Mouse (Mus musculus): ENCODE measurements around the gene Krtap5-4.
"Not testable (repeated sequence)": the region's sequence is repeated elsewhere in the genome, so short reads cannot be mapped to it uniquely, and the experiment has no call there.

Krtap5-4 gene

DNA sequence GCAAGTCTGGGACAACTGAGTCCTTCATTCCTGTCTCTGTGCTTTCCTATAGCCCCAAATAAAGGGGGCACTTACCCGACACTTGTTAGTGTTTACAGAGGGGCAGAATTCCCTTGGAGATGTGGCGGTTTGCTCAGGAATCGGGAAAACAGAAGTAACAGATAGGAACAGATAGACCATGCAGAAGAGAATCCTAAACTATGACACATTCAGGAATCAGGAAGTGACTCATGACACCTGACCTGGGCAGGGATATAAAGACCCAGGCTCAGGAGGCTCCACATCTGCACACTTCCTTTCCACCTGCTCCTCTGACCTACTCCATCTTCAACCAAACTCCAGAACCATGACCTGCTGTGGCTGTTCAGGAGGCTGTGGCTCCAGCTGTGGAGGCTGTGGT lies at the start of gene Krtap5-4:
Gene Krtap5-4 (plus strand): TSS at position 301 of the 400 bp plus-strand sequence.
- DNase-seq (ENCODE audit: low spot score) = no peak

DNA sequence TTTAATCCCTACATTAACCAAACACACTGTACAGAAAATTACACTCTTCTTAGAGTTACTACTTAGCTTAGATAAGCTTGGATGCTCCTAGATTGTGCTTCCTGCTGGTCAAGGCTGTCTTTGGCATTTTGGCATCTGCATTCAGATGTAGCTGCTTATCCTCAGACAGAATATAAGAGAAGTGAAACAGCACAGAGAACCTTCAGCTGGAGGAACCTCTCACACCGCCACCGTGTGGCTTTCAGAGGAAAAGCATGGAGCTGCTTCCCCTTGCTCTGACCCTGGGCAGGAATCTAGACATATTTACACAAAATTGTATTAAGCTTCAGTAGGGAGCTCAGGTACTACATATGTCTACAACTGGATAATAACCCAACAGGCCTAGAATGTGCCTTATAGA lies 47.8 kb upstream of the Krtap5-4 start:
- DNase-seq (ENCODE audit: low spot score) = peak; percentile 28

DNA sequence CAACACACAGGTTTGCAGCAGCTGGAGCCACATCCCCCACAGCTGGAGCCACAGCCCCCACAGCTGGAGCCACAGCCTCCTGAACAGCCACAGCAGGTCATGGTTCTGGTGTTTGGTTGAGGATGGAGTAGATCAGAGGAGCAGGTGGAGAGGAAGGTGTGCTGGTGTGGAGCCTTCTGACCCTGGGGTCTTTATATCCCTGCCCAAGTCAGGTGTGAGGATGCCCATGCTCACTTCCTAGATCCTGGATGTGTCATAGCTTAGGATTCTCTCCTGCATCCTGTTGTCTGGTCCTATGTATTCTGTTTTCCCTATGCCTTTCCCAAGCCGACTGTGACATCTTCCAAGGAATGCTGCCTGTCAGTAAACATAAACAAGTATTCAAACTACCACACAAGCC lies 45.1 kb upstream of the Krtap5-4 start, which contains the start of gene Gm2431:
Gene Gm2431 (minus strand): TSS at position 101 of the 400 bp plus-strand sequence.
- not testable (repeated sequence) for DNase-seq (ENCODE audit: low spot score)

DNA sequence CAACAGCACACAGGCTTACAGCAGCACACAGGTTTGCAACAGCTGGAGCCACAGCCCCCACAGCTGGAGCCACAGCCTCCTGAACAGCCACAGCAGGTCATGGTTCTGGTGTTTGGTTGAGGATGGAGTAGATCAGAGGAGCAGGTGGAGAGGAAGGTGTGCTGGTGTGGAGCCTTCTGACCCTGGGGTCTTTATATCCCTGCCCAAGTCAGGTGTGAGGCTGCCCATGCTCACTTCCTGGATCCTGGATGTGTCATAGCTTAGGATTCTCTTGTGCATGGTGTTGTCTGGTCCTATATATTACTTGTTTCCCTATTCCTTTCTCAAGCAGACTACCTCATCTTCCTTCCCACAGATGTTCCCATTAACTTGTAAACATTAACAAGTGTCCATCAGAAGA lies 29.1 kb upstream of the Krtap5-4 start, which contains the start of gene Gm4559:
Gene Gm4559 (minus strand): TSS at position 101 of the 400 bp plus-strand sequence.
- not testable (repeated sequence) for DNase-seq (ENCODE audit: low spot score)

DNA sequence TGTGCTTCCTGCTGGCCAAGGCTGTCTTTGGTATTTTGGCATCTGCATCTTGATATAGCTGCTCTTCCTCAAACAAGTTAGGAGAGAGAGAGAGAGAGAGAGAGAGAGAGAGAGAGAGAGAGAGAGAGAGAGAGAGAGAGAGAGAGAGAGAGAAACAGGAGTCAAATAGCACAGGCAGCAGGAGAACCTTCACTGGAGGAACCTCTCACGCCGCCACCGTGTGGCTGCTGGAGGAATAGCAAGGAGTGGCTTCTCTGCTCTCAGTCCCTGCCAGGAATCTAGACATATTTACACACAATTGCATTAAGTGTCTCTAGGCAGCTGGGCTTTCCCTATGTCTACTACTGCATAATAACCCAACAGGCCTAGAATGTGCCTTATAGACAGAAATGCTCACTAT lies 25.2 kb upstream of the Krtap5-4 start:
- peak; percentile 71 for DNase-seq (ENCODE audit: low spot score)

DNA sequence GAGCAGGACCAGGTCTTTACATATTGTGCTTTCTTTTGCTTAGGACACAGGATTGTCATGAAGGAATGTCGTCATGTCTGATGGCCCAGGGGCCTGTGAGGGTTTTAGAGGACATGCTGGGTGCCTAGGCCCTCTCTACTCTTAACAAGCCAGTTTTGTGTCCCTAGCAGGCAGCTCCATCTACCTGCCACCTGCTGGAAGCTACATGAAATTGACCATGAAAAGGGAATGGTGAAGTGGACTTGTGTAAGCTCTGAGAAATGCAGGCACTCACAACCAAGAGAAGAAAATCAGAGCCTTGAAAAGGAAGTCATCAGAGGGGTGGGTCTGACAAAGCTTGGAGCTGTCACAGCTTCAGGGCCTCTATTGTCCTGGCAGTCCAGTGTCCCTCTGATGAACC lies 24.1 kb upstream of the Krtap5-4 start:
- not testable (repeated sequence) for DNase-seq (ENCODE audit: low spot score)

DNA sequence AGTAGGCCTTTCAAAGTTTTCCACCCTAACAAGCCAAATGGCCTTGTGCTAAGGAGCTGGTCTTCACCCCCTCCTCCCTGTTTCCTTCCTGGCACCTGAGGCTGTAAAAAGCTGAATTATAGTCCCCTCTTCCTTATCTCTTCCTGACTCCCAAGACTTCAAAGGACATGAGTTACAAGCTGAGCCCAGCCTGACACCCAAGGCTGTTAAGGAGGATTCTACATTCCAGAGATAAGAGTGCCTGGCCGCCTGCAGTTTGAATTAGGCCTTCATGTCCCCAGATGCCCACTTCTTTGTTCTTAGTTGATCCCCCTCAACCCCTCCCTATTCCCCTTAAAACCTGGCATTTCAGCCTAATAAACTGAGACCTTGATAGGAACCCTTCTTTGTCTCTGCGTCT lies 20.5 kb upstream of the Krtap5-4 start:
- not testable (repeated sequence) for DNase-seq (ENCODE audit: low spot score)

DNA sequence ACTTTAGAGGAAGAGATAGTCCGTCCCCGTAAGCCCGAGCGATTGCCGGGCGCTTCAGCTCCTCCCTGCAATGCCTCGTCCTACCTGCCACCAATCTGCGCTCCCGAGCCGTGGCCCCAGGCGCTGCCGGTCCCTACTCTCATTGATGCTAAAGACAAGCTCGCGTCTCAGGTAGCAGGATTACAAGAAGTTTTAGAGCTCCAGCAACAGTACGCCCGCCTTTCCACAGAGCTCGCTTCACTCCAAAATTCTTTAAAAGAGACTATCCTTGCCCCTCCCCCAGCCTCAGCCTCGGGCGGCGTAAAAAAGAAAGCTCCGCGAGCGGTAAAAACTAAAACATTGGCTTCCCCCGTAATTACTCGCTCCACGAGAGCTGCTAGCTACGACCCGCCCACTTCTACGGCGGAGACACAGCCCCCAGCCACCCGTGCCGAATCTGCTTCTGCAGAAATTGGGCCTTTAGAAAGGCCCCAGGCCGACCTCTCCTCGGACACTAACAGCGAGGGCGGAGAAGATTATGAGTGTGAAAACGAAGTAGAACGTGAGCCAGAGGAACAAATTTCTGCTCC lies 19.2 kb upstream of the Krtap5-4 start:
- DNase-seq (ENCODE audit: low spot score) = peak; percentile 80

DNA sequence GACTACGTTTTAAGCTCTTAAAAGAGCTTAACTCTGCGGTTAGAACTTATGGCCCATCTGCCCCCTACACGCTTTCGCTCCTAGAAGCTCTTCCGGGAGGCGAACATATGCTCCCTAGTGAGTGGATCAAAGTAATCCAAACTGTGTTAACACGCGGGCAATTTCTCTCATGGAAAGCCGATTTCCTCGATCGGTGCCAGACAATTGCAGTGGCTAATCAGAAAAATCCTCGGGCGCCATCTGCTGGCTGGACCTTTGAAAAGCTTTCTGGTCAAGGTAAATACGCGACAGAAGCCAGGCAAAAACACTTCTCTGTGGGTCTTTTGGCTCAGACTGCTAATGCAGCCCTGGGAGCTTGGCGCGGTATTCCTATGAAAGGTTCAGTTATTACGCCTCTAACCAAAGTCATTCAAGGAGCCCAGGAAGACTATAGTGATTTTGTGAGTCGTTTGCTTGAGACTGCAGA lies 18.7 kb upstream of the Krtap5-4 start:
- peak; percentile 97 for DNase-seq (ENCODE audit: low spot score)

DNA sequence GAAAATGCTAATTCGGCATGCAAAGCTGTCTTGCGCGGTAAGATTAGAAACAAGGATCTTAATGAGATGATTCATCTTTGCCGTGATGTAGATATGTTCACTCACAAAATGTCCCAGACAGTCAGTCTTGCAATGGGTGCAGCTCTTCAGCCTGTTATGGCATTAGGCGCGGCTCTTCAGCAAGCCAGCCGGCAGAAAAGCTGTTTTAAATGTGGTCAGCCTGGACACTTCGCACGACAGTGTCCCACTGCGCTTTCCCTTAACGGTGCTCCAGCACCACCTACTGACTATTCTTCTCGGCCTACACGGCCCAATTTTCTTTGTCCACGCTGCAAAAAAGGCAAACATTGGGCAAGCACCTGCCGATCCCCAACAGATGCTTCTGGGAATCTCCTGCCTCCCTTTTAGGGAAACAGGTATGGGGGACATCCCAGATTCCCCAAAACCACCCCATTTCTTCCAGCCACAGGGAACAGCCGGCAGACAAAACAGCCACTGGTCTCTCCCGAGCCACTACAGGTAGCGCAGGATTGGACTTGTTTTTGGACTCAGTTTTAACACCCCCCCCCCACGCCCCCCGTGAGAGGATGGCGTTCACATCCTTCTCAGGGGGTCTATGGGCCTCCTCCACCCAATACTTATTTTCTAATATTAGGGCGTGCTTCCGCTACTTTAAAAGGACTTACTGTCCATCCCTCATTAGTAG lies 18.1 kb upstream of the Krtap5-4 start:
- DNase-seq (ENCODE audit: low spot score) = peak; percentile 77

DNA sequence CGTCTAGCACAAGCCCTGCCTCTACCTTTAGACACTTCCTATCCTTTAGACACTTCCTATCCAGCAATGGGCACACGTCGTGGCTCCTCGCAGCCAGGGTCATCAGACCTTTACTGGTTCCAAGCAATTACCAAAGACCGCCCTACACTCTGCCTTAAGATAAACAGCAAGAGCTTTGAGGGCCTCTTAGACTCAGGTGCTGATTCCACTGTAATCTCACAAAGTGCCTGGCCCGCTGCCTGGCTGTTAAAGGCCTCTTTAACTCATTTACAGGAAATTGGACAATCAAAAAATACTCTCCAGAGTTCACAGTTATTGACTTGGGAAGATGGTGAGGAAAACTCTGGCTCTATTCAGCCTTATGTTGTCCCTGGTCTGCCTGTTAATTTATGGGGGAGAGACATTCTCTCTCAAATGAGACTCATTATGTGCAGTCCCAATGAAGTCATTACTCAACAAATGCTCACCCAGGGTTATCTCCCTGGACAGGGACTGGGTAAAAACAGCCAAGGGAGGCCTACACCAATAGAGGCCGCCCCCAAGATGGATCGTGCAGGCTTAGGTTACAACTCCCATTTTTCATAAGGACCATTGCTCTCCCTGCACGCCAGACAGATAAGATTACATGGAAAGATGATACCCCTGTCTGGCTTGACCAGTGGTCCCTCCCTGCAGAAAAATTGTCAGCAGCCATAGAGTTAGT lies 17.3 kb upstream of the Krtap5-4 start:
- DNase-seq (ENCODE audit: low spot score) = not testable (repeated sequence)

DNA sequence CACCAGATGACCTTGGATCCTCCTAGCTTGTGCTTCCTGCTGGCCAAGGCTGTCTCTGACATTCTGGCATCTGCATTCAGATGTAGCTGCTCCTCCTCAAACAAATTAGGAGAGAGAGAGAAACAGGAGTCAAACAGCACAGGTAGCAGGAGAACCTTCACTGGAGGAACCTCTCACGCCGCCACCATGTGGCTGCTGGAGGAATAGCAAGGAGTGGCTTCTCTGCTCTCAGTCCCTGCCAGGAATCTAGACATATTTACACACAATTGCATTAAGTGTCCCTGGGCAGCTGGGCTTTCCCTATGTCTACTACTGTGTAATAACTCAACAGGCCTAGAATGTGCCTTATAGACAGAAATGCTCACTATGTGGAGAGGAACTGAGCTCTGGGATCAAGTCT lies 9.5 kb upstream of the Krtap5-4 start:
- DNase-seq (ENCODE audit: low spot score) = peak; percentile 53

DNA sequence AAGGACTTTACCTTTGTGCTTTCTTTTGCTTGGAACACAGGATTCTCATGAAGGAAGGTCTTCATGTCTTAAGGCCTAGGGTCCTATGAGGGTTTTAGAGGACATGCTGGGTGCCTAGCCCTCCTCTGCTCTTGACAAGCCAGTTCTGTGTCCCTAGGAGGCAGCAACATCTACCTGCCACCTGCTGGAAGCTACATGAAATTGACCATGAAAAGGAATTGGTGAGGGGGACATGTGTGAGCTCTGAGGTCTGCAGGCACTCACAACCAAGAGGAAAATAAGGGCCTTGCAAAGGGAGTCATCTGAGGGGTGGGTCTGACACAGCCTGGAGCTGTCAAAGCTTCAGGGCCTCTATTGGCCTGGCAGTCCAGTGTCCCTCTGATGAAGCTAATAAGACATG lies 7.9 kb upstream of the Krtap5-4 start:
- DNase-seq (ENCODE audit: low spot score) = no peak

DNA sequence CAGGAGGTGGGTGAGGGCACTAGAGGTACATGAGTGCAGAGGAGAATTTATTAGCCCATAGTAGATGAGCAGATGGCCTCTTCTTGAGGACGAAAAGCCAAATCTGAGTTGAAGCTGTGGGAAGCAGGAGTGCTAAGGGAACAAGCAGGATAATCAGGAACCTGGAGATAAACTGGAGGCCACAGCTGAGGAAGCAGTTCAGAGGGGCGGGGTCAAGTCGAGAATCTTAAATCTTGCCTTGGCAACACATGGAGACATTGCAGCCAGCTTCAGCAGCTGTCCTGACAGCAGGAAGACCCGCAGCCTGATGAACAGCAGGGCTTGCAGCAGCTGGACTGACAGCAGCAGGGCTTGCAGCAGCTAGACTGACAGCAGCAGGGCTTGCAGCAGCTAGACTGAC lies 7.2 kb upstream of the Krtap5-4 start:
- not testable (repeated sequence) for DNase-seq (ENCODE audit: low spot score)

DNA sequence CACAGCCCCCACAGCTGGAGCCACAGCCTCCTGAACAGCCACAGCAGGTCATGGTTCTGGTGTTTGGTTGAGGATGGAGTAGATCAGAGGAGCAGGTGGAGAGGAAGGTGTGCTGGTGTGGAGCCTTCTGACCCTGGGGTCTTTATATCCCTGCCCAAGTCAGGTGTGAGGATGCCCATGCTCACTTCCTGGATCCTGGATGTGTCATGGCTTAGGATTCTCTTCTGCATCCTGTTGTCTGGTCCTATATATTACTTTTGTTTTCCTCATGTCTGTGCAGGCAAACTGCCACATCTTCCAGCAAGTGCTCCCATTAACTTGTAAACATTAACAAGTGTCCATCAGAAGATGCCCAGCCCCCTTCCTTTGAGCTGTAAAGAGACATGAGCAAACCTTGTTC lies 6.3 kb upstream of the Krtap5-4 start, which contains the start of gene Krtap5-1:
Gene Krtap5-1 (minus strand): TSS at position 101 of the 400 bp plus-strand sequence.
- DNase-seq (ENCODE audit: low spot score) = not testable (repeated sequence)

DNA sequence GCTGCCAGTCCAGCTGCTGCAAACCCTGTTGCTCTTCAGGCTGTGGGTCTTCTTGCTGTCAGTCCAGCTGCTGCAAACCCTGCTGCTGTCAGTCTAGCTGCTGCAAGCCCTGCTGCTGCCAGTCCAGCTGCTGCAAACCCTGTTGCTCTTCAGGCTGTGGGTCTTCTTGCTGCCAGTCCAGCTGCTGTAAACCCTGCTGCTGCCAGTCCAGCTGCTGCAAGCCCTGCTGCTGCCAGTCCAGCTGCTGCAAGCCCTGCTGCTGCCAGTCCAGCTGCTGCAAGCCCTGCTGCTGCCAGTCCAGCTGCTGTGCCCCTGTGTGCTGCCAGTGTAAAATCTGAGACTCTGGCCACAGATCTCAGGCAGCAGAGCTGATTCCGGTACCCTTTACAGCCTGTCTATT lies 580 bp downstream of the Krtap5-4 start:
- DNase-seq (ENCODE audit: low spot score) = not testable (repeated sequence)

DNA sequence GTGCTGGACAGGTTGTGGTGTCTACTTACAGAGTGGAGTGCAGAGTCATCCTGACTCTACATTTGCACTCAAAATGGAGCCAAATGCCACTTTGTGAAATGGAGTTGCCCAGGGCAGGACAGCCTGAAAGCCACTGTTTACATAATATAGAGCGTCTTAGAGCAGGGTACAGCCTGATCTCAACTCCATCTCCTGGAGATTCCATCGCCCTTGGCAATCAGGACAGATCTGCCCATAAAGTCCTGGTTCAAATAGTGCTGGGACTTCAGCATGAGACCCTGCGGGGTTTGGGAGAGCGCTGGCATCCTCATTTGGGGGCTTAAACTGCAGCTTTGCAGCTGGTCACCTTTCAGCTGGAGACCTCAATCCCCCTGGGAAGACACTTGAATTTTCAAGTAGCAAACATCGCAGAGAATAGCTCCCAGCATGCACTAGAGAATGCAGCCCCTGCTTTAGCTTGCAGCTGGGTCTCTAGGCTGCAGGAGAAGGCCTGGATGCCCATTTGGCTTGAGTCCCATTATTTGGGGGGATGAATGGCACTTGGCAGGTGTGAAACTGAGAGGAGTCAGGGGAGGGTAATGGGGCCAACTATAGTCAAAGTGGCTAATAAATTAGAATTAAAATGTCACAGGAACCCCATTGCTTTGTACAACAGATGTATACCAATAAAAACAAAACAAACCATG lies 11.4 kb downstream of the Krtap5-4 start:
- no peak for DNase-seq (ENCODE audit: low spot score)

DNA sequence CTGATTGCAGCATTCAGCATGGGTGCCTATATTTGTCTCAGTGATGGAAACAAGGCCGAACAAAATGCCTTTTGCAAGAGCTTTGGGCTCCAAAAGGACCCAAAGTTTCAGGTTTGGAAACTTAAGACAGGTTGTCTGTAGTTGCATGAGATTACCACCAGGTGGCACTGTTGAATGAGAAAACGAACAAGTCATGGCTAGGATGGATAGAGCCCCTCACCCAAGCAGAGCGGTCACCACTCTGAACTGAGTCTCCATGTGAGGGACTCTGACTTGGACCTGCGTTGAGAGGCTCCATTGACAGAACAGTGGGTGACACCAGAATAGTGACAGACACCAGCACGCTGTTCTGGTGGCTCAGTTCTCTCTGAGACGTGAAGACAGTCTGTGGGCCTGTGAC lies 13.2 kb downstream of the Krtap5-4 start:
- peak; percentile 64 for DNase-seq (ENCODE audit: low spot score)

DNA sequence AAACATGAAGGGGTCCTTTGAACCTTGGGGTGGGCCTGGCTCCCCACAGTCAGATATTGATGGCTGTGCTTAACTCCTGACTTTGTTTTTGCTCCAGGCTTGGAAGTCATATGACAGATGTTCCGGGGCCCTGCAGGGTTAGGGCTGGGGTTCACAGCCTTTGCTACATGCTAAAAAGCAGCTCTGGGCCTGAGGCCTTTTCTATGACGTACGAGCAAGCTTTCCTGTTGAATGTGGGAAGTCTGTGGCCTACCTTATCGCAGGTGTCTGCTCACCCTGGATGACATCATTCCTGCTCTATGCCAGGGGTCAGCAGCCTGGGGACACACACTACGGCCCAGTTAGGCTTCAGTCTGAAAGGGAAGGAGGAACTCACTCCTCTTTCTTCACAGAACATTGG lies 13.9 kb downstream of the Krtap5-4 start:
- DNase-seq (ENCODE audit: low spot score) = no peak

DNA sequence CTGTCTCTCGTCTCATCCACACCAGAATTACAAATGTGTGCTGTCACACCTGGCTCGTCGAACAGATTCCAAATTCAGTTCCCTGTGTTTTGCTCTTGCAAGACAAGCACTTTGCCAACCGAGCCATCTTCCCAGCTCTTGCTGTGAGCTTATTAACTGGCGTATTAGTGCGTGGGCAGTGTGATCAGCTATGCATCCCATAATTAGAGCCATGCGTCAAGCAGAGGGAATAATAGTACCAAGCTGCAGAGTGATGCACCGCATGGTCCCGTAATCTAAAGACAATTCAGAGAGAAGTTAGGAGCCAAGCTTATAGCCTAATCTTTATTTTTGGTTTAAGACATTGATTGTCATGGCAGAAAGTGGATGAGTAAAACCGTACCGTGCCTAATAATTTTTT lies 15.8 kb downstream of the Krtap5-4 start:
- DNase-seq (ENCODE audit: low spot score) = no peak

DNA sequence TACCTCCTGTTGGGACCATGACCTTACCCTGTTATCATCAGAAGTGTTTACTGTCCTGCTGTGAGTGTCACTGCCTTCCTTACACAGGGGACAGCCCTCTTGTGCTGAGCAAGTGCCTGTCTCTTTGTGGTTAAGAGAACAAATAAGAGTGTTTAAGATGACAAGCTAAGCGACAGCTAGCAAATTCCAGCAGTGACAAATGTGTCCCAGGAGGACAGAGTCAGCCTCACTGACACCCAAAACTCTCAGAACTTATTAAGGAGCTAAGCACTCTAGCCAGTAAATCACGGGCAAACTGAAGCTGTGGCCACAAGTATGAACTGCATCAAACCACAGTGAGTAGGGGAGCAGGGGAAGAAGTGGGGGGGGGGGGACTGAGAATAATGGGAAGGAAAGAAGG lies 17.6 kb downstream of the Krtap5-4 start:
- no peak for DNase-seq (ENCODE audit: low spot score)

DNA sequence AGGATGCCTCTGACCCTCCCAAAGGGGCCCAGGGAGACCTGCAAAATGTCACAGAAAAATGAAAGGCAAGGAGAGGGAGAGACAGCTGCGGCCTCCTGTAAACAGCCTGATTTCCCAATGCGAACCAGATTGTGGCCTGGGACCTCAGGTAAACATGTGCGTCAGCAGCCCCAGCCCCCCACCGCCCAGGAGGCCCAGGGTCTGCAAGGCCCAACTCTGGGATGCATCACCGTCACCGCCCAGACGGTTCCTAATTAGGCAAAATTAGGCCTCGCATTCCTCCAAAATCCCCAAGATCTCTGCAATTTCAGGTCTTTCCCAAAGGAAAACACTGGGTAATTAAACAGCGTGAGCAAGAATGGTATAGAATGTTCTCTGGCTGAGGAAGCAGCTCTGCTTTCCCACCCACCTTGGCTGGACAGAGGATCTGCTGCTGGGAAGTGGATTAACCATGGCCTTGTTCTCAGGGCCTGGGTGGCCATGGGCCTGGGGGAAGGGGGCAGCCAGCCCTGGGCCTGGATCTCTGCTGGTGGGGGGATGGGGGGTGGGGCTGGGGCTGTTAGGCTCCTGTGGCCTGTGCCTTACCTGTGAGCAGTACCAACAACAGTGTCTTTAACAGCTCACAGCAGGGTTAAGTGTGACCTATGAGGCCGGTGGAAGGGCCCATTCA lies 18.4 kb downstream of the Krtap5-4 start:
- DNase-seq (ENCODE audit: low spot score) = not testable (repeated sequence)
